Mouse (Mus musculus) forebrain, embryonic 14.5 days (tissue): Measurements from ENCODE around the gene Rita1. TPM values are rescaled to one million over a fixed set of nuclear protein-coding genes. Genes with fewer than 3 reads are reported as not detected.

Source experiments
- ATAC-seq: fragments of 200-750 bp; cut with Nextera tagmentation; 2 replicates; pipeline ENCODE4 v1.8.0; 2017; ENCODE audit warnings: mild to moderate bottlenecking, moderate library complexity
- DNase-seq: peaks from one replicate; pipeline ENCODE4 v3.0.0-alpha.2; 2015; ENCODE audit warnings: low spot score
- H3K27ac ChIP-seq: fragments of 300-500 bp; sonication (generic); 2 replicates; pipeline ENCODE4 v1.5.1; 2014; ENCODE audit warnings: low read depth, mild to moderate bottlenecking, control low read depth, low read length, moderate library complexity
- H3K27me3 ChIP-seq: fragments of 300-500 bp; sonication (generic); replicated peaks from 2 replicates; pipeline ENCODE4 v1.6.1; 2014; ENCODE audit warnings: low read length, control low read depth, mixed read lengths; ENCODE audit not compliant: control insufficient read depth, insufficient read depth
- H3K36me3 ChIP-seq: fragments of 300-500 bp; sonication (generic); 2 replicates; pipeline ENCODE4 v1.6.1; 2014; ENCODE audit warnings: low read length, control low read depth; ENCODE audit not compliant: control insufficient read depth, insufficient read depth
- H3K4me1 ChIP-seq: fragments of 300-500 bp; sonication (generic); 2 replicates; pipeline ENCODE4 v1.6.1; 2014; ENCODE audit warnings: antibody characterized with exemption, low read length, control low read depth; ENCODE audit not compliant: control insufficient read depth, insufficient read depth
- H3K4me2 ChIP-seq: fragments of 300-500 bp; sonication (generic); 2 replicates; pipeline ENCODE4 v1.6.1; 2014; ENCODE audit warnings: mild to moderate bottlenecking, control low read depth, low read length
- H3K4me3 ChIP-seq: fragments of 300-500 bp; sonication (generic); 2 replicates; pipeline ENCODE4 v1.5.1; 2014; ENCODE audit warnings: low read depth, low read length, control low read depth
- H3K9ac ChIP-seq: fragments of 300-500 bp; sonication (generic); 2 replicates; pipeline ENCODE4 v1.6.1; 2014; ENCODE audit warnings: mild to moderate bottlenecking, low read length, control low read depth, moderate library complexity
- H3K9me3 ChIP-seq: fragments of 300-500 bp; sonication (generic); replicated peaks from 2 replicates; pipeline ENCODE4 v1.6.1; 2016; ENCODE audit warnings: low read length, control low read depth, mixed read lengths; ENCODE audit not compliant: control insufficient read depth
- WGBS: fragments of 180-500 bp; shearing (Covaris S2); extraction: QIAGEN DNeasy Blood & Tissue Kit; methylation state at CpG from one replicate; pipeline ENCODE4 v1.1.7; 2014; 5-methylcytosine and 5-hydroxymethylcytosine counted together
- polyA plus RNA-seq: library from polyadenylated mRNA; unstranded; fragments of >200 nt; fragmentation: Nextera tagmentation; extraction: Ambion mirVana; gene quantifications from 2 replicates; pipeline ENCODE4 v1.2.1, GENCODE M21; 2014

Rita1 gene
- polyA plus RNA-seq, 1 experiment from 2014 or later: 15.9 TPM

DNA sequence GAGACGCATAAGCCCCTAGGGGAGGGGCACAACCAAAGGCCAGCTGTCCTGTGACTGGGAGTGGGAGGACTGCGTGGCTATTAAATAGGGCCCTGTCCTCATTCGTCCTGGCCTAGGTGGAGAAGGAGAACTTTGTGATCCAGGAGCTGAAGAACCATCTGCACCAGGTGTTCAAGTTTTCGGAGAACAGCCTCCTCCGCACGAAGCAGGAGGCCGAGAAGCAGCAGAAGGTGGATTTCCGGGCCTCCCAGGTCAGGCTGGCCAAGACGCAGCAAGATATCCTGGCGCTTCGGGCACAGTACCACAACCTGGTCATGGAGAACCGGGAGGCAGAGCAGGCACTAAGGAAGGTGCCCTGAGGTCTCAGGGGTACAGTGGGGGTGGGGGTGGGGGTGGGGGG, 10.2 kb downstream of the Rita1 start:
- Histone ChIP-seq H3K4me3 (no peak overlapping the region), H3K27me3 (no peaks in the 10 kb centered on the region), H3K27ac (no peak overlapping the region), H3K4me1 (peaks cover 2% of the 10 kb centered on the region; the same call in 1 of the 2 replicates), H3K4me2 (no peak overlapping the region), H3K9me3 (no peaks in the 10 kb centered on the region), H3K36me3 (no peaks in the 10 kb centered on the region), H3K9ac (no peak overlapping the region)
- no peak for DNase-seq
- WGBS: 88% methylated on average over 12 of the region's 12 CpGs
- no peak for ATAC-seq

DNA sequence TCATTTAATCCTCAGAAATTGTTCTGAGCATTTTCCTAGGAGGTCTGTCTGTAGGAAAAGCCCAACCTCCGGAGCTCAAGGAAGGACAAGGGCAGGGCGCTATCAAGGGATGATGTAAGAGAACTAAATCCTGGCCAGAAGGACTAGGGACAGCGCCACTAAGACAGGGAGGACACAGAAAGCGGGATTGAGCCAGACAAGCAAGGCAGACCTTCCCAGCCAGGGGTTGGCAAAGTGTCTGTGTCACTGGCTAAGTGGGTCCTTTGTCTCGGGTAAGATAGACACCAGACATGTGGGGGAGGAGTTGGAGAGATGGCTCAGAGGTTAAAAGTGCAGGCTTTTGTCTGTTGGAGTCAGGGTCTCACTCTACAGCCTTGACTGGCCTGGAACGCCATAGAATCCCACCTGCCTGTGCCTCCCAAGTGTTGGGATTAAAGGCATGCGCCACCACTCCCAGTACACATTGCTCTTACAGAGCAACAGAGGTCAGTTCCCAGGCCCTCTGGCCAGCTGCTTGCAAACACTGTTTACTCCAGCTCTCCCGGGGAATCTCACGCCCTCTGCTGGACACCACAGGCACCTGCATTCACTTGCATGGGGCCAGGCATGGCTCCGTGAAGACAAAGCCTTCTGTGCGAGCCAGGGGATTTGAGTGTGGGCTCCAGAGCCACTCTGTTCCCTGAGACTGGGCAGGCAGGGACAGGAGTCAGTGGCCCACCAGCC, 11.3 kb downstream of the Rita1 start:
- WGBS: 62% methylated on average over 11 of the region's 11 CpGs
- H3K27ac ChIP-seq: no peak overlapping the region
- no peaks in the 10 kb centered on the region for H3K36me3 ChIP-seq
- peaks cover 2% of the 10 kb centered on the region; the same call in 1 of the 2 replicates for H3K4me1 ChIP-seq
- no peaks in the 10 kb centered on the region for H3K9me3 ChIP-seq
- no peak overlapping the region for H3K4me2 ChIP-seq
- H3K9ac ChIP-seq: no peak overlapping the region
- no peak for ATAC-seq
- no peak for DNase-seq
- H3K4me3 ChIP-seq: no peak overlapping the region
- H3K27me3 ChIP-seq: no peaks in the 10 kb centered on the region

DNA sequence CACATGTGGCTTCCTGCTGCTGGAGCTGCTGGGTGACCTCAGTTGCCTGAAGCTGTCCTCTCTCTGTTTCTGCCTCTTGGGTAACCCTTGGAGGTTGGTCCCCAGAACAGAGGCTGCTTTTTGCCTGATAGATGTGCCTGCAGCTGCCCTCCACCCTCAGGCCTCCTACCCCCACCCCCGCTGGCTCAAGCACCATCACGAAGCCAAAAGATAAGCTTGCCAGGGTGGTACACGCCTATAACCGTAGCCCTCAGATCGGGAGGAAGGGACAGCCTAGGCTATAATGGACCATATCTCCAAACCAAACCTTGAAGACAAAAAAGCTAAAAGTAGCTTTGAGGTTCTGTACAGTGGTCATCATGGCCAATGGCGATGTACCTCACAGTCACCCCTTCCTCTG, 12.8 kb downstream of the Rita1 start:
- Histone ChIP-seq H3K36me3 (no peaks in the 10 kb centered on the region), H3K9me3 (no peaks in the 10 kb centered on the region), H3K9ac (no peak overlapping the region), H3K4me1 (no peaks in the 10 kb centered on the region), H3K27ac (no peak overlapping the region), H3K4me2 (no peak overlapping the region), H3K4me3 (no peak overlapping the region), H3K27me3 (no peaks in the 10 kb centered on the region)
- 94% methylated on average over 6 of the region's 6 CpGs for WGBS
- DNase-seq (no peak), ATAC-seq (no peak)

DNA sequence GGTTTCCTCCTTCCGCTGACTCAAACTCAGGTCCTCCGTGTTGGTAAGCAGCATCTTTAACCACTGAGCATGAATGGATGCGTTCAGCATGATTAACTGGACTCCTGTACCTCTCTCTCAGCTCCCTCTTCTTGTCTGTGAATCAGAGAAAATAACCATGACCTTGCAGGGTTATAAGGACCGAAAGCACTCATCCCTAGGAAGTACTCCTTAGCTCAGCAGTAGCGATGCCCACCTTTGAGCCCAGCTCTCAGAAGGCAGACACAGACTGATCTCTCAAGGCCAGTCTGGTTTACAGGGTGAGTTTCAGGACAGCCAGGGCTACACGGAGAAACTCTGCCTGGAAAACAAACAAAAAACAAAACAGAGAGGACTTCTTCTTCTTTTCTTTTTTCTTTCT, 17.9 kb downstream of the Rita1 start:
- Histone ChIP-seq H3K36me3 (no peaks in the 10 kb centered on the region), H3K27me3 (no peaks in the 10 kb centered on the region), H3K9ac (no peak overlapping the region), H3K4me2 (no peak overlapping the region), H3K27ac (no peak overlapping the region), H3K9me3 (no peaks in the 10 kb centered on the region; the same call in 1 of the 2 replicates), H3K4me1 (no peaks in the 10 kb centered on the region), H3K4me3 (no peak overlapping the region)
- no peak for ATAC-seq
- no peak for DNase-seq
- 89% methylated on average over 6 of the region's 6 CpGs for WGBS

DNA sequence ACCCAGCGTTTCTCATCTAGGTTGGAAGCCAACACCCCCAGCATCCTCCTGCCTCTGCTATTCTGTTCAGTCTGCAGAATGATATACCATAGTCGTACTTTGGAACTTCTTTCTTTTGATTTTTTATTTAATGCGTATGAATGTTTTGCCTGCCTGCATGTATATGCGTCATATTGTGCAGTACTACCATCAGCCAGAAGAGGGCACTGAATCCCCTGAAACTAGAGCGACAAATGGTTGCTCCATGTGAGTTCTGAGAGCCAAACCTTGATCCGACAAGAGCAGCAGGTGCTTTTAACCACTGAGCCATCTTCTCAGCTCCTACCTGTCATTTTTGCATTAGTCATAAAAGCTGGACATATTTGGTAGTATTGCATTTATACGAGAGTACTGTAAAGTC, 20.2 kb downstream of the Rita1 start:
- H3K27me3 ChIP-seq: no peaks in the 10 kb centered on the region
- ATAC-seq (no peak), DNase-seq (no peak)
- no peaks in the 10 kb centered on the region; the same call in 1 of the 2 replicates for H3K9me3 ChIP-seq
- H3K4me3 ChIP-seq: no peak overlapping the region
- H3K4me2 ChIP-seq: no peak overlapping the region
- H3K36me3 ChIP-seq: no peaks in the 10 kb centered on the region
- 70% methylated on average over 7 of the region's 7 CpGs for WGBS
- H3K27ac ChIP-seq: no peak overlapping the region
- peaks cover 13% of the 10 kb centered on the region for H3K4me1 ChIP-seq
- H3K9ac ChIP-seq: no peak overlapping the region

DNA sequence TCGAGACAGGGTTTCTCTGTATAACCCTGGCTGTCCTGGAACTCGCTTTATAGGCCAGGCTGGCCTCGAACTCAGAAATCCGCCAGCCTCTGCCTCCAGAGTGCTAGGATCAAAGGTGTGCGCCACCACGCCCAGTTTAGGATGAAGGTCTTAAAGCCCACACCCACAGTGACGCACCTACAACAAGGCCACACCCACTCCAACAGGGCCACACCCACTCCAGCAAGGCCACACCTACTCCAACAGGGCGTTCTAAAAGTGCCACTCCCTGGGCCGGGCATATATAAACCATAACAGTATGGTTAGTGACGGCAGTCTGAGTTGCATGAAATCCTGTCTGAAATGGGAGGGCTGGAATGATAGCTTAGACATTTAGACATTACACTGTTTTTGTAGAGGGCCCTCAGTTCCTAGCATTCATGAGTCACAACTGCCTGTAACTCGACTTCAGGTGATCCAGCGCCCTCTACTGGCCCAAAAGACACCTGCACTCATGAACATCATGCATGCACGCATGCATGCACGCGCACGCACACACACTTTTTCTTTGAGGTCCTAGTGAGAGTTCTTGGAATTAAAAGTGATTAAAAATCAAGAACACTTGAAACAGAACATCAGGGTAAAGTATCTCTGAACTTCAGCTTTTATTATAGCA, 21.9 kb downstream of the Rita1 start:
- 78% methylated on average over 16 of the region's 16 CpGs for WGBS
- no peak for DNase-seq
- Histone ChIP-seq H3K4me2 (no peak overlapping the region), H3K36me3 (no peaks in the 10 kb centered on the region), H3K27ac (no peak overlapping the region), H3K4me3 (no peak overlapping the region), H3K9ac (no peak overlapping the region), H3K4me1 (peaks cover 18% of the 10 kb centered on the region), H3K9me3 (no peaks in the 10 kb centered on the region; the same call in 1 of the 2 replicates), H3K27me3 (no peaks in the 10 kb centered on the region)
- ATAC-seq: no peak

DNA sequence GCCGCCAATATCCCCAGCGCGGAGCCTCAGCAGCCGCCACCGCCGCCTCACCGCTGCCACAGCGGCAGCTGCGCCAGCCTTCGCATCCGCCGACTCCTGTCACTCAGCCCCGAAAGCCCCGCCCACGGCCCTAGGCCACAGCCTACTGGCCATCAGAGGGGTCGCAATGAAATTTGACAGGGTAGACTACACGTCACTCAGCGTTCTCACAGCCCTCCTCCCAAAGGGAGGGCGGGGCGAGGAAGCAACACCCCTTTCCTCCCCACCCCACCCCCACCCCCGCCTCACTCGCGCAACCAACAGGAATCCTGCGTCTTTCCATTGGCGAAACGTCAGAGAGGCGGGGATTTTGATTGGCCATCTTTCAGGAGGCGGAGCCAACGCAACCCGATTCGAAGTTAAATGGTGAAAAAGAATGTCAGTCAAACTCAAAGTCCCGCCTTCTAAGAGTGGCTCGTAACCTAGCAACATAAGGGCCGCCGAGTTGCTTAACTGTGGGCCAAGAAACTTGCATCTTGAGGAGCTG, 23.8 kb downstream of the Rita1 start, which contains the start of the genes Tpcn1 and Iqcd:
Gene Tpcn1, minus strand, starts transcription at position 105 of the 526 bp plus-strand sequence.
Gene Iqcd, plus strand, starts transcription at position 448 of the 526 bp plus-strand sequence.
- Histone ChIP-seq H3K9ac (peak within 1 kb of the TSS; percentile 84), H3K4me1 (peaks cover 18% of the 10 kb centered on the region), H3K36me3 (peaks cover 7% of the 10 kb centered on the region; the same call in 1 of the 2 replicates), H3K27me3 (no peaks in the 10 kb centered on the region), H3K27ac (peak within 1 kb of the TSS; percentile 70; the same call in 1 of the 2 replicates), H3K4me3 (peak within 1 kb of the TSS; percentile 77), H3K9me3 (no peaks in the 10 kb centered on the region; the same call in 1 of the 2 replicates), H3K4me2 (peak within 1 kb of the TSS; percentile 99)
- WGBS: under 1% methylated on average over 35 of the region's 35 CpGs
- ATAC-seq (peak; percentile 99), DNase-seq (peak; percentile 100)

DNA sequence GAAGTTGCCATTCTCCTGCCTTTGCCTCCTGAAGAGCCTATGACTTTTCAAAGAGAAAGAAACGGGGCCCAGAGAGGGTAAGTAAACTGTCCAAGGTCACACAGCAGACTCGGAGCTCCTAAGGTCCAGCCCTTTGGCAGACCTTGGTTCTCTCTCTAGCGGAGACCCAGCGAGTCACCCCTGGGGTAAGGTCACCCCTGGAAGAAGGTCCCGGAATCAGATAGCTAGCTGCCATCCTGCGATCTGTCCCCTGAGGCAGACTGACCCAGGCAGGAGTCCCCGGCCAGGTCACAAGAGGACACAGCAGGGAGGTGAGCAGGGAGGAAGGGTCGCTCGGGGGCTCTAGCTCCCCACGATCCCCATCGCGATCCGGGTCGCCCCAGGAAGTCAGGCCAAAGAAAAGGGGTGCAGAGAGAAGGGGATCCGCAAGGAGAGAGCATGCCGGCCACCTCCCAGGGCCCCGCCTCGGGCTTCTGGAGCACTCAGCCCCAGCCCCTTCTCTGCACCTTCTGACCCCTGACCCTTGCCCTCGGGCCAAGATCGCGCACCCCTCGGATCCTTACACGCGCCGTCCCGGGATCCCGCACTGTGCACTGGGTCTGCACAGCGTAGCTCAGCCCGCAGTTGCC, 24.3 kb downstream of the Rita1 start:
- 2% methylated on average over 27 of the region's 29 CpGs for WGBS
- Histone ChIP-seq H3K9me3 (no peaks in the 10 kb centered on the region; the same call in 1 of the 2 replicates), H3K4me2 (peak overlapping the region; percentile 99), H3K36me3 (peaks cover 13% of the 10 kb centered on the region), H3K9ac (peak overlapping the region; percentile 84), H3K4me1 (peaks cover 18% of the 10 kb centered on the region), H3K4me3 (peak overlapping the region; percentile 77), H3K27me3 (no peaks in the 10 kb centered on the region), H3K27ac (peak overlapping the region; percentile 70; the same call in 1 of the 2 replicates)
- DNase-seq (no peak), ATAC-seq (no peak)
